Mouse (Mus musculus) forelimb bud, embryonic 11.5 days (tissue): ENCODE data around the gene P2ry1.

Source experiments
- DNase-seq: peaks from one replicate; pipeline ENCODE4 v3.0.0-alpha.2; 2012; ENCODE audit warnings: low read depth, low spot score

P2ry1 gene

DNA sequence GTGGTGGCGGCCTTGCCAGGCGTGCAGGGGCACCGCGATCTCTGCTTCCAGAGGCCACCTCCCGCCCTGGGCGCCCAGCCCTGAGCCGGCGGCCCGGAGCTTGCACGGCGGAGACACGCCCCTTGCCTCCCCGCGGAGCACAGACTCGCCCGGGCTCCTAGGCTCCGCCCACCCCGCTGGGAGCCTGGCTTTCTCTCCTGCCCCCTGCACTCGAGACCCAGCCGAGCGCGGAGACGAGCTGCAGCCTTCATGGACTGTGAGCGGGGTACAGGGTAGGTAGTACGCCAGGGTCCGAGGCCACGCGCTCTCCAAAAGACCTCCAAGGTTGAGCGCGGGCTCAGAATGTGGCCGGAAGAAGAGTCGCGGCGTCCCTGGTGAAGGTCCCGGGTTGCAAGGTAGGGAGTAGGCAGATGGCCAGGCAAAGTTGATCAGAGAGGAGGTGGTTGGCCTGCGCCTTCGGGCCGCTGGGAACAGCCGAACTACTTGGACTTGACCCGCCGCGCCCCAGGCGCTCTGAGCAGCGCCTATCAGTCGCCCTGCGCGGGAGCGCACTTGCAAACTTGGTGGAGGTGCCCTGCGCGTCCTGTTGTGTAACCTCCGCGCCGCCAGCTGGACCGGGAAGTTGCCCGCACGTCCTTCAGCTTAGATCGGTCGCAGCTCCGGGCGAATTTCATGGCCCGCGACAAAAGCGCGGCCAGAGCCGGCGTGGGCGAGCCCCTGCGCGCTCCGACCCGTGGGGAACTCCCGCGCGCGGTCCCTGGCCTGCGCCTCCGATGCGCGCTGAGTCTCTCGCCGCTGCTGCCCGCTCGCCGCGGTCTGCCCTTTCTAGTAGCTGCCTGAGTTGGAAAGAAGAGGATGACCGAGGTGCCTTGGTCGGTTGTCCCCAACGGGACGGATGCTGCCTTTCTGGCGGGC is at the start of gene P2ry1:
Gene P2ry1 (plus strand): TSS at position 209 of the 915 bp plus-strand sequence.
- peak; percentile 65 for DNase-seq

DNA sequence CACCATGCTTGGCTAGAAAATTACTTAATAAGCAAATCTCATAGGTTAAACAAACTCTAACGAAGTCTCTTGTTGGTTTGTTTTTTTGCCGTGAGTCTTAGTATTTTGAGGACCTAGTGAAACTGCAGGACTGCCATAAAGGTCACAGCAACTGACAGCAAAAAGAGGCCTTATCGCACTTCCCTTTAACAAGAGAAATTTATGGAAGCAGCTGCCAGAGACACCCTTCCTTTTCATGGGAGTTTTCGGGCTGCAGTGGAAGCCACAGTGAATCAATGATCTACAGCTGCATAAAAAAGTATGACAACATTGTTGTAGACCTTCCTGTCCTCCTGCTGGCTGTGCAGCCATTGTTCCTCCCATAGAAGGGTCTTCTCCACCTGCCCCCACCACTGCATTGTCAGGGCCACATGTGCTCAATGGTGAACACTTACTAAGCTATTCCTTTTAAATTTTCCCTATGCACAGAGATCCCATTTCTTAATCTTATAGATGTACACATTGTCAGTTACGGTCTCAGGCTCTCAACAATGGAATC is 49.3 kb upstream of the P2ry1 start:
- DNase-seq = no peak

DNA sequence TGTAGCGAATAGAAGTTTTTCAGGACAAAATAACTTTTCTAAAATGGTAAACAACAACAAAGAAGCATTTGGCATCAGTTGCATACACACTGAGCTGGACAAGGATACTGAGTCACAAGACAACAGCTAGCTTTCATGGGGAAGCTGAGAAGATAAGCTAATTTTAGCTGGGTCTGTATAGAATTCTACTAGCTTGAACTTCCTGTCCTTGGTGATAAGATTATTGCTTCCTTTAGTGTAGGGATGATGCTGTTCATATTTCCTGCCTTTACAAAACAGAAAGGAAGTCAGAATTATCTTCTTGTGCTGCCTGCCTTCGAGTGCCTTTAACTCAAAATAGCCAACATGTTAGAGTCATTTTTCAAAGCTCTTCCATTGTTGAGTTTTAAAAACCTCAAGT is 48.5 kb upstream of the P2ry1 start:
- DNase-seq = no peak

DNA sequence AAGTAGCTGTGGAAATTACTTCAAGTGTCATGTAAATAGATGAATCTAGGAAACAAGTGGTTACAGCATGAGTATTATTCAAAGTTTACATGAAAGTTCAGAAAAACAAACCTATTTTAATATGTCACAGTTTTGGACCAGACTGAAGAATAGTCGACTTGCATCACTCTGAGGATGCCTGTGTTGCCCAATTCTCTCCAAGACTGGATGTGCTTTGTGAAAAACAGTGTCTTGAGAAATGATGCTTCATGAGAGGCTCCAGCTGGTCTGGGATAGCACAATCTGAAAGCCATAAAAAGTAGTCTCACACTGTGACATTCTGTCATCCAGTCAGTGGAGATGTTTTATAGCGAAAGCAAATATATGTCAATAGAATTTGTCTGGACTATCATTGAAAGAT is 43.8 kb upstream of the P2ry1 start:
- no peak for DNase-seq

DNA sequence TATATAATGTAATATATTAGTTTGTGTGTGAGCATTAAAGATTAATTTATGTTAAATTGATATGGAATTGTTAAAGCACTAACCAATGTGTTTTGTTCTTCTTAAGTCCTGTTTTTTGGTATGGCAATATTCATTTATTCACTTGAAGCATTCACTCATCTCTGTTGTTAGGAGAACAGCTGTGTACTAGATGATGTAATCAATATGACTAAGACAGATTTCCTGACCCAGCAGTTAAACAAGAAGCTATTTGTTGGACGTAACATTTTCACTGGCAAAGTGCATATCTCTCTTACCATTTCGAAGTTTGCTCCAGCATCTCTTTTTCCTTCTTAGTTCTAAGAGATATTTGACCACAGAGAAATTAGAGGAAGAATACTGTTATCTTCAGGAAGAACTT is 37.5 kb upstream of the P2ry1 start:
- no peak for DNase-seq

DNA sequence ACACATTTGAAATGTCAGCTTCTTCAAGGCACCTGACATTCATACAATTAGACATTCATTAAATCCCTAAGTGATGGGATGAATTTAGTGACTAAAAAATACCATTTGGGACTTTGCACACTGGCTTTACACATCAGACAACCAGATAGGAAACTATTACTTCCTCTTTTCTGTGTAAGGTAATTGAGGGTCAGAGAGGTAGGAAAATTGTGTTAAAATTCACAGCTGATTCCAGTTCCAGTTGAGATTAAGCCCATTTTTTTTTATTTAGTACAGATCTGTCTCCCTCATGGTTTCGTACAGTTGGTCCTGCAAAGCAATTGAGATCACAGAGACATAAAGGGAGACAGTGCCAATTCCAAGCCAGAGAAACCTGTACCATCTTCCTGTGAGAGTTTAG is 27.7 kb upstream of the P2ry1 start:
- no peak for DNase-seq

DNA sequence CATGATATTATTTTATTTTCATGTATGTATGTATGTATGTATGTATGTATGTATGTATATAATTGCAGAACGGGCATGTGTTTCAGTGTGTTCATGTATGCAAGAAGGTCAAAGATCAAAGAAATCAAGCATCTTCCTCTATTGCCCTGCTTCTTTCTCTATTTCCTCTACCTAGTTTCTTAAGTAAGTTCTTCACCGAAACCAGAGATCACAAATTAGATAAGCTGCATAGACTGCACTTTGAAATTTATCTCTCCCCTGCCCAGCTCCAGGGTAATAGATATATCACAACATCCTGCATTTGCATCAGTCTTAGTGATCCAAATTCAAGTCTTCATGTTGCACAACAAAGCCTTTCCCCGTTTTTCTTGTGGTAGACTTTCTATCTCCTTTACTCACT is 20.5 kb upstream of the P2ry1 start:
- DNase-seq = no peak

DNA sequence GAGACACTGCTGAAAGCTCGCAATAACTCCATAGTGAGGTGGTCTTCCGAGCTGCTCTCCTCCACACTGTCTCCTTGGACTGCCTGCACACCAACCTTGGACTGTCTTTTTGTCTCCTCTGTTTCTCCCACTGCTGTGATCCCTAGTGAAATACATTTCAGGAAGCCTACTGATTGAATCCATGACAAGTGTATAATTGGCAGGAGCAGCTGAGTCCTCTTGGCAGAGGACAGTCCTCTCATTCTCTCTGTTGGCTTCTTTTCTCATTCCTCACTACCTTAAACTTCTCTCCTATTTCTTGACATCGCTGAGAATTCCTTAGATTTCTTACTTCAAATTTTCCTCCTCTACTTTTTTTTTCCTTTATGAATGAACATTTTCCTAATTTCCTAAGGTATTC is 4.5 kb upstream of the P2ry1 start:
- DNase-seq = no peak

DNA sequence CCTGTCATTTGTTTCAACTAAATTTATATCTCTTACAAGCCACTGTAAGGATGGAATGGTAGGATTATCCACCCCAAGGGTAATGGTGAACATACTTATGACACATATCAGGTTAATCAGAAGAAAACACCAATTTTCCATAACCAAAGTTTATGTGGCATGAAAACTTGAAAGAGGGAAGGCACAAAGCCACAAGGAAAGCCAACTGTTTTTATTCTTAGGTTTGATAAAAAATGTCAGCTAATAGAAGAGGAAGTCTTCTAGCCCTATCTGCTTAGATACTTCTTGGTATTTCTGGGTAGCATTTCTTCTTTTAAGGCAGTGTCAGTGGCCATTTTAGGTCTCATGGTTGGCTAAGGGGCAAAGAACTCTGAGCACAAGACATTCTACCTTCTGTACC is 2.9 kb upstream of the P2ry1 start:
- no peak for DNase-seq

DNA sequence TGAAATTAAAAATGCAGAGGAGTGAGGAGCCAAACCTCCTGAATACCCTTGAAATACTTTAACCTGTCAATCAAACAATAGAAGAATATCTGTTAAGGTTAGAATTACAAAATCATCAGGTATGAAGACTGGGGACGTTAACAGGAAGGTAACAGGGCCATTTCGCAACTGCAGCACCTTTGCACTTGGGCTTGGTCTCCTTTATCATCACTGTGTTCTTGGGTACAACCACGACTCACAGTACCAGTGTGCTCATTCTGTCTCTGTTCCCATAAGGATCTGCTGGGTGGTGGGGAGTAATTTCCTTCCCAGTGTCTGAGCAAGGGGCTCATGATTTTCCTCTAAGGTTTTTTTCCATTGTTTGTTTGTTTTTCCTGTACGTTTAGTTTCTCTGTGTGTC is 1.8 kb upstream of the P2ry1 start:
- DNase-seq = no peak

DNA sequence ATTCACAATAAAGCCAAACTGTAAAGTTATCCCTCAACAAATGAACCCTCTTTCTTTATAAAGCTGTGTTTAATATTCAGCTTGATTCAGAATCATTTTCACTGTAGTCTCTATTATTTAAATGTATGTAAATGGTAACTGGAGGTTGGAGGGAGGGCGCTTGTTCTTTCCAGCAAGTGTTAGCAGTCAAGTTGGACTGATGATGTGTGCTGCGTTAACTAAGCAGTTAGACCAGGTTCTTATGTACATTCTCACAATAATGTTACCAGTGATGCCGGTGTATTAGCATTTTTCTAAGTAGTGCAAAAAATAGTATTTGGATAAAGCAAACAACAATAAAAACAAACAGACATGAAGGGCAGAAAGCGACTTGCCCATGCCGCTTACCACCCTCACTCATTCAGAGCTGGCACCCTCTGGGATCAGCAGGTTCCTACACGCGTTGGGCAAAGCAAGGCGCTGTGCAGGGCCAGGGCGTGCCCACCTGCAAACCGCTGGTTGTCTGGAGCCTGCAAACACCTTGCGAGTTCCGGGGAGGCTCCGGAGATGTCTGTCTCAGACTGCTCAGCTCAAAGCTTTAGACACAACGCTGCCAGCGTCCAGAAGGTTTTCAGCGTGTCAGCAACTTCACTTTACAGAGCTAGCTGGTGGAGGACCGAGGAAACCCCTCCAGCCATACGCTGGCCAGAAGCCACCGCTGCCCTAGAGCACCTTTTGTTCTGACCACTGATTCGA is 576 bp upstream of the P2ry1 start:
- peak; percentile 19 for DNase-seq

DNA sequence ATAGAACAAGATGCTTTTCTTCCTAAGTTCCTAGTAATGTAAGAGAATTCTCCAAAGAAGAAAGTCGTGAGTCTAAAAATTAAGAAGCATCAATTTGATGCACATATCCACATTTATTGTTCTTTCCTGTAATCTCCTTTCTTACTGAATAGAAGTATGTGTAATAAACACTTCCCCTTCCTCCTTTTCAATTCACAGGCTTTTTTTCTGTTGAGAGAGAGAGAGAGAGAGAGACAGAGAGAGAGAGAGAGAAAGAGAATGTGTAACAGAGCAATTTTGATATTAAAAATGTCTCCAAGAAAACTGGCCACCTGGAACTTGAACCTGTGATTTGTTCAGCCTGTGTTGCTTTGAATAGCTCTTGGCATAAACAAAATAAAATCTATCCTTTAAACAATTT is 2.0 kb downstream of the P2ry1 start:
- DNase-seq = no peak

DNA sequence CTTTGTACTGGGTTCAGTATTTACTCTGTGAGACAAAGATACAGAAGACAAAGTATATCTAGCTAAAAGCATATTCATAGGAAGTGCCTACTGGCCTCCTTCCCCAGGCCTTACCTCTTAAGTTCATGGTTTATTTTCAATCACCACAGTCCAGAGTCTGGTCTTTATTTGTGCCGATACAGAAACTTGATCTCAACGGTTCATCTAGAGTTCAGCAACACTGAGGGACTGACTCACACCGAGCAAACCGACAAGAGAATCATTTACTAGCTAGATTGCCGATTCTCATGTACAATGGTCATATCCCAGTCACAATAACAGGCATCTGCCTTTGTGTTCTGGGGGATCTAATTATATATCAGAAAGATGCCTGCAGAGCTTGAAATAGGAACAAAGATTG is 9.1 kb downstream of the P2ry1 start:
- no peak for DNase-seq

DNA sequence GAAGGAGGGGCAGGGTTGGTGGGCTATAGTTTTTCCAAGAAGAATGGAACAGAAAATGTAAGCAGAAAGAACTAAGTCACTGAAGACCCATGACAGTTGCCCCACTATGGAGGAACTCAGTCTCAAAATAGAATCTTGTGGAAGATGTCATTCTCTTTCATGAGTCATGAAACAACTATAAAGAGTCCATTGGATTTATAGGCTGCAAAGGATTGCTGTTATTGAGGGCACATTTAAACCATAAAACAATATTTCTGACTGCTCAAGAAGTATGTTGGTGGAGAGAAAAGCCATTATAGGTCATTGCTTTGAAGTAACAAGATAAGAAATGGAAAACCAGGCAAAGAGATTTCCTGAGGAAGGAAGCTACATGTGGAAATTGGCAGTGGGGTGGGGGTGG is 10.0 kb downstream of the P2ry1 start:
- DNase-seq = no peak

DNA sequence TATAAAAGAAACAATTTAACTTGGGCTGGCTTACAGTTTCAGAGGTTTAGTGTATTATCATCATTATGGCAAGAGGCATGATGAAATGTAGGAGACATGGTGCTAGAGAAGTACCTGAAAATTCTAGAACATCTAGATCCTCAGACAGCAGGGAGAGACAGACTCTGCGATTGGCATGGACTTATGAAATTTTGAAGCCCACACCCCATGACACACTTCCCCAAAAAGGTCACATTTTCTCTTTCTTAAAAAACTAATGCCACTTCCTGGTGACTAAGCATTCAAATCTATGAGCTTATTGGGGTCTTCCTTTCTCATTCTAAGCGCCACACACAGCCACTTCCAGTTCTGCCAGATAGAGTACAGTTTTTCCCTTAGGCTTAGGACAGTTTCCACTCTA is 14.1 kb downstream of the P2ry1 start:
- no peak for DNase-seq

DNA sequence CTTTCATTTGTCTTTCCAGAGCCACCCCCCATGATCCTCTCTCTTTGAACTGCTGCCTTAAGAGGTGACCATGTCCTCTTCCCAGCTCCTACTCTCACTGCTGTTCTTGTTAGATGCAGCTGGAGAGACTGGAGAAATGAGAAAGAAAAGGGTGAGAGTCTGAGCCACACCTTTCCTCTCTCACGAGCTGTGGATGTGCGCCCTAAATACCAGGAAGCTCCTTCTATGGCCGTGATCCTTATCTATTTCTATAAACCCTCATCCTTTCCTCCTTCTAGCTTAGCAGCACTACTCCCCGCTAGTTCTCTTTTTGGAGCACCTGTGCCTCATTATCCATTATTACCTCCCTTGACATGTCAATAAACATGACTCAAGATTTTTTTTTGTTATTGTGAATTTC is 29.5 kb downstream of the P2ry1 start:
- no peak for DNase-seq

DNA sequence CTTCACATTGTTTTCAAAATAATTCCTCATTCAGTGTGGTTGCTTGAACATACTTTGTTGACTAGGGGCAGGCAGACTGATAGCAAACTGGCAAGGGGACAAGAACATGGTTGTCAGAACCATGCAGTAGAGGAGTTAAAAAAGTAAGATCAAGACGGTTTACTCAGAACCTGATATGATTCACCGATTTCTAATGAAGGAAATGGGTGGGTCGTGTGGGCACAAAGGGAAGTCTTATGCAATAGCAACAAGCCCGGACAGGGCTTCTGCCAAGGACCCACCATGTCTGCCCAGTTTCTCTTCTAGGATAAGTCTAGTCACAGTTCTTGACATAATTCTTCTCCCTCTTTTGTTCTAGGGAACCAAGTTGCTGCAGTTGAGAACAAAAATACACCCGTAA is 33.0 kb downstream of the P2ry1 start:
- DNase-seq = no peak

DNA sequence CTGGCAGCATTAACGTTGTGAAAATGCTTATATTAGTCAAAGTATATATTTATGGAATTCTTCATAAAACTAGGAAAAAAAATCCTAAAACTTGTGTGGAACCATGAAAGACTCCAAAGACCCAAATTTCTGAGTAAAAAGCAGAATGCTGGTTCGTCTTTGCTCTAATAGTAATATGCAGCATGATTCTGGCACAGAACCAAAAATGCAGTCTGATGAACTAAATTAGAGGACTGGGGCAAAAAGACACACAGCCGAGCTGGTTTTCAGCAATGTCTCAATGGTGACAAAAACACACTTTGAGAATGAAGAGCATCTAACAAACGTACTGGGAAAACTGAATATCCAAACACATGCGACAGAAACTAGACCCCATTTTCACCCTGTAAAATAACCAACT is 37.3 kb downstream of the P2ry1 start:
- DNase-seq = no peak

DNA sequence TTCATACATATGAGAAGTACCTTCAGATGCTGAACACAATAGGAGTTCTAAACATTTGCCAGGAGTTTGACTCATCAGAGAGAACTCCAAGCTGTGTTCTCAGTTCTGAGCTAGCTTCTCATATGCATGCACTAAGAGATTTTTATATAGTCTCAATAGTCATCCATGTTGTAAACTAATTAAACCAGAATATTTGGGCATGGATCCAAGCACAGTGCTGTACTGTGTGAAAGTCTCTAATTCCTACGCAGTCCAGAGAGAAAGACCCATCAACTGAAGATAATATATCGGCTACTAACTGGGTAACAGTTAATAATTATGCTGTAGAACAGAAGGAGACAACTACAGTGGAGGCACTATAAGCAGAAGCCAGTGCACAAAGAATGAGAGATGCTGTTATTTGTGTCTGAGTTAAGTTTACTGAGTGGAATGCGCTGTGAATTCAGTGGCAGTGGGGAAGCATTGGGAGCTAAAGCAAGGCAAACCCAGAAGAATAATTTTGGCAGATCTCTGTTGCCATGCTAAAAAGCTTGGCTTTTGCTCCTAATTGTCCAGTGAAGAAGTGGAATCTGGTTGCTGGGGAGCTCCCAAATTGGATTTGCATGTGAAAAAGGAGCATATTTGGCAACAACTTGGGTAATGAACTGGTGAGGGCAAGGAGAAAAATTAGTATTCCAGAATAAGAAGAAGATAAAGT is 47.5 kb downstream of the P2ry1 start:
- no peak for DNase-seq
